Mouse (Mus musculus): ENCODE results near the gene Tm4sf20. TPM values are rescaled to one million over a fixed set of nuclear protein-coding genes. Genes with fewer than 3 reads are reported as not detected.

Tm4sf20 gene
- not detected in 2 replicates for polyA plus RNA-seq (2015; fragmentation: Nextera tagmentation; extraction: Ambion mirVana)

DNA sequence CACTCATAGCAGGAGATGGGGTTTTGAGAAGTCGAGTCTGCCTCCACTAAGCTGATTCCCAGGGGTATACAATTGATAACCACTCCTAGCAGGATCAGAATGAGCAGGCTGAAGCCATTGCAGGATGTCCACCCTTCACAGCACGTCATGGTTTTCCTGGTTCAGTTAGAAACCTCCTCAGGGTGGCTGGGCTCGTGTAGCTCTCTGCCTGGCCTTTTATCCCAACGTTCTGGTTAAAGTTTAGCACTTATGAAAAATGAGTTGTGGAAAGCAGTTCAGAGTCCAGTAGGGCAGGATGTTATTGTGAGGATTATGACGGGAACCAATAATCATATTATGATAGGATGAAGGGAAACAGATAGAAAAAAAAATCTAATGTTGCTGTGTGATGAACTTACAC is at the start of gene Tm4sf20:
Gene Tm4sf20, minus strand, starts transcription at position 193 of the 400 bp plus-strand sequence.
- Histone ChIP-seq H3K9me3 (replicated peaks) (no peaks in the 10 kb centered on the region), H3K4me3 (no peak within 1 kb of the TSS), H3K36me3 (no peaks in the 10 kb centered on the region), H3K4me1 (replicated peaks) (peaks cover 4% of the 10 kb centered on the region; the same call in 1 of the 2 replicates), H3K27ac (no peak within 1 kb of the TSS), H3K9ac (no peak within 1 kb of the TSS), H3K27me3 (no peaks in the 10 kb centered on the region), H3K4me2 (no peak within 1 kb of the TSS)
- no peak for ATAC-seq (replicated peaks; ENCODE audit: insufficient number of reproducible peaks, insufficient read depth, low FRiP score, low read depth)
- WGBS = 63% methylated on average over 5 of the region's 5 CpGs

DNA sequence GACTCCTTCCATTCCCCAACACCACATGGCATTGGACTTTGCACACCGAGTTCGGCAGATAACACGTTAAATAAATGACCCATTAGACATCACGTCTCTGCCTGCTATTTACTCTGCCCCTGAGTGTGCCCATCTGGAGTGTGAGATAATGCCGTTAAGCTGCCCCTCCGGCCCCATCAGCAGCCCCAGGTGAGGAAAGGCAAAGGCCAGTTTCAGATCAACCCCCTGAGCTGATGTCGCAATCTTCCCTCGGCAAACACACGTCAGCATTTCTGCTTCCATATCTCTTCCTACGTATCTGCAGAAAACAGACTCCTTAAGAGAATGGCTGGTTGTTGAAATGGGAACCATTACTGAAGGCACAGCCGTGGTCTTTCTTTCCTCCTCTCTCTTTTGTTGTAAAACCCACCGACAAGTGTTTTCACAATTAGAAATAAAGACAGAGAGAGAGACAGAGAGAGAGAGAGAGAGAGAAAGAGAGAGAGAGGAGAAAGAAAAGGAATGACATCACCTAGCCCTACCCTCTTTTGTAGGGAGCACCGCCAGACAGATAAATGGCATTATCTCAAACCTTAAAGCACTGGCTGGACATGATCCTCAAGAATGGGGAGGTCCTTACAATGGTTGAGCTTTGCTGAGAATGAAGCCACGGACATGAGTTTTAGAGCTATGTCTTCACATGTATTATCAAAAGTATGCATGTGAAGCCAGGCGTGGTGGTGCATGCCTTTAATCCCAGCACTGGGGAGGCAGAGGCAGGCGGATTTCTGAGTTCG is 47.9 kb upstream of the Tm4sf20 start:
- Histone ChIP-seq H3K4me2 (peak overlapping the region; percentile 51), H3K9ac (no peak overlapping the region), H3K27ac (peak overlapping the region; percentile 20; the same call in 1 of the 2 replicates), H3K27me3 (no peaks in the 10 kb centered on the region), H3K9me3 (replicated peaks) (no peaks in the 10 kb centered on the region), H3K36me3 (no peaks in the 10 kb centered on the region), H3K4me1 (replicated peaks) (peaks cover 20% of the 10 kb centered on the region), H3K4me3 (peak overlapping the region; percentile 19; the same call in 1 of the 2 replicates)
- WGBS = 29% methylated on average over 17 of the region's 17 CpGs
- ATAC-seq (replicated peaks; ENCODE audit: insufficient number of reproducible peaks, insufficient read depth, low FRiP score, low read depth) = peak; percentile 73

DNA sequence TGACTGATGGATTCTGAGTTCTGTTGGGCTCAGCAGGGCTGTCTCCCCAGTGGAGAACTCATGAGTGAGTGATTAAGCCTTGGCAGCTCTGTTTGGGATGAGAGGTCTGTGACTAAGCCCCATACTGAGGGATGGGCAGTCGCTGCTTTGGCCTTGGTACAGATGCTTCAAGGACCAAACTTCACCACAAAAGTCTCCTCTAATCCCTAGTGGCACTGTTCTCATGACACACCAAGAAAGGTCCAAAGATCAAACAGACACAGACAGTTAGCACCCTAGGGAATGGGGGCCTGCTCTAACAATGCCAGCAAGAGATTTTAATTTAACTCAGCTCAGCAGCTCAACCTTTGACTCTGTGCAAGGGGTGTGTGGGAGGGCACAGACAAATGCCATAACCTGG is 43.5 kb upstream of the Tm4sf20 start:
- WGBS = 52% methylated on average over 1 of the region's 1 CpGs
- no peak for ATAC-seq (replicated peaks; ENCODE audit: insufficient number of reproducible peaks, insufficient read depth, low FRiP score, low read depth)
- H3K36me3 ChIP-seq = no peaks in the 10 kb centered on the region
- no peak overlapping the region for H3K4me2 ChIP-seq
- no peaks in the 10 kb centered on the region for H3K9me3 ChIP-seq (replicated peaks)
- peaks cover 12% of the 10 kb centered on the region for H3K4me1 ChIP-seq (replicated peaks)
- H3K4me3 ChIP-seq = no peak overlapping the region
- H3K27ac ChIP-seq = no peak overlapping the region
- H3K27me3 ChIP-seq = no peaks in the 10 kb centered on the region
- no peak overlapping the region for H3K9ac ChIP-seq

DNA sequence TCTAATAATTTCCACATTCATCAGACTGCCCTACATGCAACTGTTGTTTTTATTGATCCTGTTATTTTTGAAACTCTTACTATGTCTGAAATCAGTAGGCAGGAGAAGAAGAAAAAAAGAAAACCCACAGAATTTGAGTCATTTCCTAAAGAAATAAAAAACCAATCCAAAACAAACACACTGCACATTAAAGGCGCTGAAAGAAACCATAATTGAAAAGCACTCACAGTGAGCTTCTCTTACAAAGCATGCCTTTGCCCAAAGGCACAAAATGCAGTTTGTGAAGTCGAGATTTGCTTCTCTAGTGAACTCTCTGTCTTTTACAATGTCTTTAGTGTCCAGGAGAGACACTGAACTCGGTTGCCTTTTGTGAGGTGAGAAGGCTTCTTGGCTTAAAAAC is 40.3 kb upstream of the Tm4sf20 start:
- Histone ChIP-seq H3K4me3 (no peak overlapping the region), H3K4me2 (no peak overlapping the region), H3K27me3 (no peaks in the 10 kb centered on the region), H3K4me1 (replicated peaks) (peaks cover 10% of the 10 kb centered on the region), H3K9ac (no peak overlapping the region), H3K36me3 (no peaks in the 10 kb centered on the region), H3K27ac (peak overlapping the region; percentile 40; the same call in 1 of the 2 replicates), H3K9me3 (replicated peaks) (no peaks in the 10 kb centered on the region)
- no peak for ATAC-seq (replicated peaks; ENCODE audit: insufficient number of reproducible peaks, insufficient read depth, low FRiP score, low read depth)
- WGBS = 47% methylated on average over 3 of the region's 3 CpGs

DNA sequence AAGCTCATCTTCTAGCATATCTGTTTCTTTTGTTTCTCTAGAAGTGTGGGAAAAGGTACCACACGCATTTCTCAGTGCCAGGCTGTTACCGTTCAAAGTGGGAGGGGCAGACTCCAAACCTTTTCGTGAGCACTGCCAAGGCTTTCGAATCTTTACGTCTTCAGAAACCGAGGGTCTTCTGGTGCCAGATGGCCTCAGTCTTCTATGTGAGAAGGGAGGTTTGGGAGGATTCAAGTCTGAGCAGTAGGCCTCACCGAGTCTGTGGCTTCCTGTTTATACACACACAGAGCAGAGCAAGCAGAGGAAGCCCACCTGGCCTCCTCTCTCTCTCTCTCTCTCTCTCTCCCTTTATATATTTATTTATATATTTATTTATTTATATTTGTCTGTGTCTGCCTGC is 38.9 kb upstream of the Tm4sf20 start:
- Histone ChIP-seq H3K4me1 (replicated peaks) (peaks cover 10% of the 10 kb centered on the region), H3K27ac (no peak overlapping the region), H3K4me3 (no peak overlapping the region), H3K9me3 (replicated peaks) (no peaks in the 10 kb centered on the region), H3K9ac (no peak overlapping the region), H3K36me3 (no peaks in the 10 kb centered on the region), H3K27me3 (no peaks in the 10 kb centered on the region), H3K4me2 (no peak overlapping the region)
- 0 out of 2 replicates have a peak, but pooled peaks have one; percentile 28 for ATAC-seq (replicated peaks; ENCODE audit: insufficient number of reproducible peaks, insufficient read depth, low FRiP score, low read depth)
- 70% methylated on average over 7 of the region's 7 CpGs for WGBS

DNA sequence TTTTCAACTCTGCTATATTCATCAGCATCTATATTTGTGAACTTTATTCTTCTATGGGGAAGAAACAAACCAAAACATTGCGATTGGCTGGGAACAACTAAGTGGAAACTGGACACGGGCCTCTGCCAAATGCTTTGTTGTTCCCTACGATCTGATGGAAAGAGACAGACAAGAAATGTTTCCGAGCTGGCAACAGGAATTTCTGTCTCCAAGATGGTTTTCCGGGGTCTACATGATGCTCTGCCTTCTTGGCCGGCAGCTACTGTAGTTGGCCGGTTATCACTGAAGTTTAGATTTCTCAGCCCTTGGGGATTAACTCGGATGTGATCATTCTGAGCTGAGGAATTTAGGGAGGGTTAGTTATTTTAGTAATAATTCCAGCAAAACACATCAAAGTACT is 38.1 kb upstream of the Tm4sf20 start:
- H3K4me1 ChIP-seq (replicated peaks) = peaks cover 10% of the 10 kb centered on the region
- H3K9ac ChIP-seq = no peak overlapping the region
- 49% methylated on average over 8 of the region's 8 CpGs for WGBS
- ATAC-seq (replicated peaks; ENCODE audit: insufficient number of reproducible peaks, insufficient read depth, low FRiP score, low read depth) = no peak
- H3K27ac ChIP-seq = peak overlapping the region; percentile 6
- H3K9me3 ChIP-seq (replicated peaks) = no peaks in the 10 kb centered on the region
- H3K4me3 ChIP-seq = no peak overlapping the region
- H3K27me3 ChIP-seq = no peaks in the 10 kb centered on the region
- no peaks in the 10 kb centered on the region for H3K36me3 ChIP-seq
- H3K4me2 ChIP-seq = no peak overlapping the region

DNA sequence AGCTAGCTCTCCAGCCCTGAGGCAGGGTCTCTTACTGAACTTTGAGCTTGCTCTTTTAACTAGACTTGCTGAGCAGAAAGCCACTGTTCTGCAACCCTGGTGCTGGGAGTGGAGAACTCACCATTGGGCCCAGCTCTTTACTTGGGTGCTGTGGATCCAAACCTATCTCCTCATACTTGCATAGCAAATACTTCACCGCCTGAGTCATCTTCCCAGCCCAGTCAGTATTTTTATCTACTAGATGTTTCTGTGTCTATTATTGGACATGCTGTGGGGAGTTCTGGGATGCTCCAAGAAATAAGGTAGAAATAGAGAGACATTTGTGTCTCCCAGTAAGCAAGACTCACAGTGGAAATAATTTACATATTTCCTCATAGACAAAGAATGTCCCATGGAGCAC is 35.8 kb upstream of the Tm4sf20 start:
- H3K27me3 ChIP-seq = no peaks in the 10 kb centered on the region
- ATAC-seq (replicated peaks; ENCODE audit: insufficient number of reproducible peaks, insufficient read depth, low FRiP score, low read depth) = no peak
- no peak overlapping the region for H3K27ac ChIP-seq
- no peaks in the 10 kb centered on the region for H3K36me3 ChIP-seq
- peaks cover 8% of the 10 kb centered on the region for H3K4me1 ChIP-seq (replicated peaks)
- no peak overlapping the region for H3K4me3 ChIP-seq
- no peak overlapping the region for H3K9ac ChIP-seq
- 69% methylated on average over 1 of the region's 1 CpGs for WGBS
- H3K4me2 ChIP-seq = no peak overlapping the region
- no peaks in the 10 kb centered on the region for H3K9me3 ChIP-seq (replicated peaks)

DNA sequence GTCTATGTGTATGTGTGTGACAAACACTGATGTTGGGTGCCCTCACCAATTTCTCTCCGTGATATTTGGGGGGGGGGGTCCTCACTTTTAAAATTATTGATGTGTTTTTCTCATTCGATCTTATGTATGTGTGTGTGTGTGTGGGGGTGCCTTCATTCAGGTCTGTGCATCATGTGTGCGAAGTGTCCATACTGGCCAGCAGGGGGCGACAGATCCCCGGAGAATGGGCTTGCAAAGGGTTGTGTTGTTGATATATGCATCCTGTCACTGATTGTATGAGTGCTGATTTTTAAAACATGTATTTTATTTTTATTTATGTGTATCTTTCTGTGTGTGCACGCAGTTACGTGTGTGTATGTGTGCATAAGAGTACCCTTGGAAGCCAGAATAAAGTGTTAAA is 35.3 kb upstream of the Tm4sf20 start:
- H3K9ac ChIP-seq = no peak overlapping the region
- no peaks in the 10 kb centered on the region for H3K36me3 ChIP-seq
- no peak overlapping the region for H3K27ac ChIP-seq
- H3K4me3 ChIP-seq = no peak overlapping the region
- no peak for ATAC-seq (replicated peaks; ENCODE audit: insufficient number of reproducible peaks, insufficient read depth, low FRiP score, low read depth)
- H3K4me2 ChIP-seq = no peak overlapping the region
- no peaks in the 10 kb centered on the region for H3K27me3 ChIP-seq
- no peaks in the 10 kb centered on the region for H3K9me3 ChIP-seq (replicated peaks)
- WGBS = 76% methylated on average over 7 of the region's 7 CpGs
- H3K4me1 ChIP-seq (replicated peaks) = peaks cover 5% of the 10 kb centered on the region; the same call in 1 of the 2 replicates

DNA sequence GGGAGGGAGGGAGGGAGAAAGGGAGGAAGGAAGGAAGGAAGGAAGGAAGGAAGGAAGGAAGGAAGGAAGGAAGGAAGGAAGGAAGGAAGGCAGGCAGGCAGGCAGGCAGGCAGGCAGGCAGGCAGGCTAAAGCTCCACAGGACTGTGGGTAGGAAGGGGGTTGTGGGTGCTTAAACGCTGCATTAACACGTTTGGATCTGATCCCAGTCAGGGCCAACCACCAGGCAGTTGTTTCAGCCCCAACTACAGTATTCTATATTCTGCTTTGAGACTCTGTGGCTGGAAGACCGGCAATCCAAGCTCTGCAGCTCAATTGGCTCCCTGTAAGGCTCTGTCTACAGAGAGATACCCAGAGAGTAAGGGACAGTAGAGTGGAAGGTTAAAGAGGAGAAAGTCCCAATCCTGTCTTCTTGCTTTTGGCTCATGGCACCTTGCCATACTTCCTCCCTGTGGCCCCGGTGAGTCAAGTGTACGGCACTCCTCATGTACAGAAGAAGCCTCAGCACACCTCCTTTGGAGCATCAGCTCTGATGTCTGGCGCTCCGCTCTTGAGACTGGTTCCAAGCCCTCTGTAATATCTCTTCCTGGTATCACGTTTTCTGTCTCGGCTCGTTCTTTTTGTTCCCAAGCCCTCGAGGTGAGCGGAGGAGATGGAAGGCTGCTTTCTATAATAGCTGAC is 33.0 kb upstream of the Tm4sf20 start:
- ATAC-seq (replicated peaks; ENCODE audit: insufficient number of reproducible peaks, insufficient read depth, low FRiP score, low read depth) = no peak
- H3K27me3 ChIP-seq = no peaks in the 10 kb centered on the region
- 57% methylated on average over 12 of the region's 12 CpGs for WGBS
- no peaks in the 10 kb centered on the region for H3K9me3 ChIP-seq (replicated peaks)
- no peak overlapping the region for H3K4me2 ChIP-seq
- H3K4me3 ChIP-seq = no peak overlapping the region
- H3K36me3 ChIP-seq = no peaks in the 10 kb centered on the region
- H3K9ac ChIP-seq = no peak overlapping the region
- H3K27ac ChIP-seq = no peak overlapping the region
- H3K4me1 ChIP-seq (replicated peaks) = peaks cover 5% of the 10 kb centered on the region; the same call in 1 of the 2 replicates

DNA sequence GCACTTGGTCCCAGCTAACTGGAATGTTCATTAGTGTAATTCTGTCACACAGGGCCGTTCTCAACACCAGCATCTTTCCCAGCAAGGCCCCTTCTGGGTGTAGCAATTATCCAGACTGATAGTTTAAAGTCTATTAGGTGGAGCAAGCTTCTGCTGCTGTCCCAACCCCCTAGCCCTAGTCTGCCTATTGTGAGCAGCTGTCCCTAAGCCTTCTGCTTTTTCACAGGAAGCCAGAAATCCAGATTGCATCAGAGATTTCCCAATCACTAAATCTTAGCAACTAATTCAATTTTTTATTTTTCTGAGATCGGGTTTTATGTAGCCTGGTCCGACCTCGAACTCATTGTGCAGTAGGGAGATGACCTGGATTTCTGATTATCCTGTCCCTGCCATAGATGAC is 30.7 kb upstream of the Tm4sf20 start:
- Histone ChIP-seq H3K9ac (no peak overlapping the region), H3K27ac (no peak overlapping the region), H3K36me3 (no peaks in the 10 kb centered on the region), H3K27me3 (no peaks in the 10 kb centered on the region), H3K4me3 (no peak overlapping the region), H3K4me1 (replicated peaks) (peaks cover under 1% of the 10 kb centered on the region; the same call in 1 of the 2 replicates), H3K4me2 (no peak overlapping the region), H3K9me3 (replicated peaks) (no peaks in the 10 kb centered on the region)
- 77% methylated on average over 4 of the region's 4 CpGs for WGBS
- ATAC-seq (replicated peaks; ENCODE audit: insufficient number of reproducible peaks, insufficient read depth, low FRiP score, low read depth) = no peak; the same call in 1 of the 2 replicates

DNA sequence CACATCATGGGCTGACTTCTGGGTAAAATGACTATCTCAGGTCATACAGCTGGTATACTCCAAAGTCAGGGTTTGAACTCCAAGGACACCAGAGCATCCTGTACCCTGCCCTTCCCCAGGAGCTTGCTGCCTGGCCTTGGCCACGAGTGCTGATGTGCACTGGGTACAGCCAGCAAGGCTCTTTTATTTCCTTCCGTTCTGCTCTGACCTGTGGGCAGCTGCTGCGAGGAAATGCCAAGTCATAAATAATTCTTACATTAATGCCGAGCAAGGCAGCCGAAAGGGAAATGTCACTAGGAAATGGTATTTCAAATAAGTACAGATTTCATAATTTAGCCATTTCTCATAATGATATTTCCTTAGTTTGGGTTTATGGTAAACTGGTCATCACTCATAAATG is 30.0 kb upstream of the Tm4sf20 start:
- Histone ChIP-seq H3K9me3 (replicated peaks) (no peaks in the 10 kb centered on the region), H3K4me3 (no peak overlapping the region), H3K27me3 (no peaks in the 10 kb centered on the region), H3K27ac (no peak overlapping the region), H3K4me2 (no peak overlapping the region), H3K9ac (no peak overlapping the region), H3K36me3 (no peaks in the 10 kb centered on the region), H3K4me1 (replicated peaks) (no peaks in the 10 kb centered on the region)
- ATAC-seq (replicated peaks; ENCODE audit: insufficient number of reproducible peaks, insufficient read depth, low FRiP score, low read depth) = no peak
- 68% methylated on average over 5 of the region's 5 CpGs for WGBS

All from heart, embryonic 15.5 days (tissue).